Mouse (Mus musculus) bone marrow, adult 2 months (tissue): ENCODE measurements around the gene Meiob.

Source experiments
- CTCF ChIP-seq: fragments of 200-500 bp; IDR thresholded peaks from 2 replicates; pipeline ENCODE4 v1.5.1; 2011; ENCODE audit warnings: low read length, control low read depth; ENCODE audit not compliant: control insufficient read depth, insufficient read depth
- POLR2A ChIP-seq: fragments of 200-500 bp; IDR thresholded peaks from 2 replicates; pipeline ENCODE4 v1.6.1; 2011; ENCODE audit warnings: low read depth, mild to moderate bottlenecking, control low read depth, low read length, borderline replicate concordance; ENCODE audit not compliant: control insufficient read depth

DNA sequence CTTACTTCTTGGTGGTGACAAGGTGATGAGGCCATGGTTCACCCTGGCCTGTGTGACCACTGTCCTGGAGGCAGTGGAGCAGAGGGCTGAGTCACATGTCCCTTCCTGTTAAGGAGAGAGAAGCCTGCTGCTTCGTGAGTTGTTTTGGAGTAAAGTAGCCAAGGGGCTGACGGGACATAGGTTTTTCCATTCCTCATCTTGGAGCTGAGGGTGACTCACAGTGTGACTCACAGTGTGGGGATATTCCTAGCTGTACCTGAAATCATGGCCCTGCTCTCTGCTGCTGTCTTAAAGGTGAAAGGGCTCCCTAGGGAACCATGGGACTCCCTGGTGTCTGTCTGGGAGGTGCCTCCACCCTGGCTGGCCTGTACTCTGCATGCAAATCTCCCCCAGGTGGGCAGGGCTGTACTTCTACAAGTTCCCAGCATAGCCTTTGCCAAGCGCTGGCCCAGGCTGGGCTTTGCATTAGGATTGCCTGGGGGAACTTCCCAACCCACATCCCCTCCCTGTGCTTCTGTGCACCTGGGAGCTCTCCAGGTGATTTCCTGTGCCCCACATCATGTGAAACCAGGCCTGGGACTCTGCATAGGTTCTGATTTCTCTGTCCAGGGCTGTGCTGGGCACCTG lies 51.9 kb downstream of the Meiob start:
- TF ChIP-seq CTCF, result no peak
- no peak for TF ChIP-seq POLR2A
